Mouse (Mus musculus) fat pad, adult 2 months (tissue): ENCODE results near the gene Siglecf.

ENCODE experiments used
- DNase-seq: peaks from one replicate; pipeline ENCODE4 v3.0.0-alpha.2; 2011; ENCODE audit warnings: low read depth, low spot score; ENCODE audit errors: extremely low read depth

Gene Siglecf

GRCm38 (mm10) chr7:43362021-43362420, 10.9 kb downstream of the Siglecf start:
- DNase-seq, result no peak

- no peak for DNase-seq
These were observed 27.1 kb downstream of the Siglecf start for GRCm38 (mm10) chr7:43378226-43378625.

GRCm38 (mm10) chr7:43392349-43393121, 41.4 kb downstream of the Siglecf start:
- DNase-seq, result no peak

- DNase-seq, result no peak
These were observed 48.4 kb downstream of the Siglecf start for GRCm38 (mm10) chr7:43399501-43399900.

- no peak for DNase-seq
These were observed 51.6 kb downstream of the Siglecf start for GRCm38 (mm10) chr7:43402718-43403117.

- no peak for DNase-seq
These were observed 56.4 kb downstream of the Siglecf start for GRCm38 (mm10) chr7:43407573-43407972.

GRCm38 (mm10) chr7:43408131-43408553, 57.0 kb downstream of the Siglecf start, which contains the start of gene Siglecg:
Gene Siglecg, plus strand, starts transcription at chr7:43408204.
- DNase-seq, result no peak

- DNase-seq, result no peak
These were observed 57.9 kb downstream of the Siglecf start for GRCm38 (mm10) chr7:43409084-43409483.
